Mouse (Mus musculus): Measurements from ENCODE around the gene Bach1.

The Bach1 gene

GRCm38 (mm10) chr16:87698692-87699305 lies at the start of gene Bach1:
TSS of gene Bach1 (plus strand) at chr16:87698945.
- DNase-seq (ENCODE audit: low spot score): peak; percentile 87

- no peak for DNase-seq (ENCODE audit: low spot score)
Observed at GRCm38 (mm10) chr16:87652344-87652743, 46.4 kb upstream of the Bach1 start.

GRCm38 (mm10) chr16:87652924-87653323 lies 45.8 kb upstream of the Bach1 start:
- DNase-seq (ENCODE audit: low spot score): no peak

- no peak for DNase-seq (ENCODE audit: low spot score)
Observed at GRCm38 (mm10) chr16:87654016-87654575, 44.6 kb upstream of the Bach1 start.

- no peak for DNase-seq (ENCODE audit: low spot score)
Observed at GRCm38 (mm10) chr16:87655005-87655404, 43.7 kb upstream of the Bach1 start.

GRCm38 (mm10) chr16:87655579-87655978 lies 43.2 kb upstream of the Bach1 start:
- DNase-seq (ENCODE audit: low spot score): no peak

- no peak for DNase-seq (ENCODE audit: low spot score)
Observed at GRCm38 (mm10) chr16:87656771-87657170, 42.0 kb upstream of the Bach1 start.

- no peak for DNase-seq (ENCODE audit: low spot score)
Observed at GRCm38 (mm10) chr16:87657291-87657690, 41.5 kb upstream of the Bach1 start.

- no peak for DNase-seq (ENCODE audit: low spot score)
Observed at GRCm38 (mm10) chr16:87661024-87661471, 37.7 kb upstream of the Bach1 start.

GRCm38 (mm10) chr16:87661636-87662035 lies 37.1 kb upstream of the Bach1 start:
- DNase-seq (ENCODE audit: low spot score): no peak

- DNase-seq (ENCODE audit: low spot score): no peak
Observed at GRCm38 (mm10) chr16:87662528-87662927, 36.2 kb upstream of the Bach1 start.

GRCm38 (mm10) chr16:87663890-87664289 lies 34.9 kb upstream of the Bach1 start:
- no peak for DNase-seq (ENCODE audit: low spot score)

- no peak for DNase-seq (ENCODE audit: low spot score)
Observed at GRCm38 (mm10) chr16:87665246-87665645, 33.5 kb upstream of the Bach1 start.

GRCm38 (mm10) chr16:87665752-87666619 lies 32.8 kb upstream of the Bach1 start:
- DNase-seq (ENCODE audit: low spot score): no peak

- no peak for DNase-seq (ENCODE audit: low spot score)
Observed at GRCm38 (mm10) chr16:87666620-87667004, 32.1 kb upstream of the Bach1 start.

GRCm38 (mm10) chr16:87668002-87668401 lies 30.7 kb upstream of the Bach1 start:
- no peak for DNase-seq (ENCODE audit: low spot score)

GRCm38 (mm10) chr16:87670091-87670820 lies 28.5 kb upstream of the Bach1 start:
- DNase-seq (ENCODE audit: low spot score): no peak

- DNase-seq (ENCODE audit: low spot score): no peak
Observed at GRCm38 (mm10) chr16:87670821-87671165, 28.0 kb upstream of the Bach1 start.

- DNase-seq (ENCODE audit: low spot score): no peak
Observed at GRCm38 (mm10) chr16:87671336-87671735, 27.4 kb upstream of the Bach1 start.

GRCm38 (mm10) chr16:87673155-87673554 lies 25.6 kb upstream of the Bach1 start:
- no peak for DNase-seq (ENCODE audit: low spot score)

GRCm38 (mm10) chr16:87676182-87676581 lies 22.6 kb upstream of the Bach1 start:
- DNase-seq (ENCODE audit: low spot score): no peak

- DNase-seq (ENCODE audit: low spot score): no peak
Observed at GRCm38 (mm10) chr16:87678667-87679066, 20.1 kb upstream of the Bach1 start.

Data from ovary, postnatal 10 days (tissue).